Mouse (Mus musculus): ENCODE measurements around the gene Gadd45a.
A peak's percentile ranks its signal among the peaks of the same experiment; 100 is the strongest.

Gadd45a gene

DNA sequence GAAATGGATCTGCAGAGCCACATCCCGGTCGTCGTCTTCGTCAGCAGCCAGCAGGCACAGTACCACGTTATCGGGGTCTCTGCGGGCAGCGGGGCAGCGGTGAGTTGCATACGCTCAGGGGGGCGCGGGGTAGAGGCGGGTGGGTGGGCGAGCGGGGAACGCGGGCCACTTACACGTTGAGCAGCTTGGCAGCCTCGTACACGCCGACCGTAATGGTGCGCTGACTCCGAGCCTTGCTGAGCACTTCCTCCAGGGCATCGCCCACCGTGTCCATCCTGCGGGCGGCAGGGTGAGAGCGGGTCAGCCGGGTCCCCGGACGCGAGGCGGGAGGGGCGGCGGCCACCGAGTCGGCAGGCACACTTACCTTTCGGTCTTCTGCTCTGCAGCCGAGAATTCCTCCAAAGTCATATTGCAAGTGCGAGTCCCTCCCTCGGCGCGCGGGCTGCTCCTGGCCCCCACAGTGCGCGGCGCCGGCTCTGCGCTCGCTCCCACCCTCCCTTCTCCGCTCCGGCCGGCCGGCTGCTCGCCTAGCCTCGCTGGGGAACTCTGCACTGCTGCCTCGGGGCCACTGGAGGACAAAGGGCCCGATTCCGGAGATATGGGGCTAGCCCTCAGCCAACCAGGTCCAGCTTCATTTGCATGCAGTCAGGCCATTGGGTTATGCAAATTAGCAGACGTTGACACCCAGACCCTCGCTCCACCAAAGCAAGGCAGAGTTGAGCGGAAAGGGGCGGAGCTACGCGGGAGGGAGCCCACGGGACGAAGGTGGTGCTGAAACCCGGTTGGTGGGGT lies at the start of gene Gadd45a:
Gadd45a (minus strand) TSS at position 621 of the 792 bp plus-strand sequence.
- peak; percentile 99 for DNase-seq (ENCODE audit: low read depth, low spot score)

DNA sequence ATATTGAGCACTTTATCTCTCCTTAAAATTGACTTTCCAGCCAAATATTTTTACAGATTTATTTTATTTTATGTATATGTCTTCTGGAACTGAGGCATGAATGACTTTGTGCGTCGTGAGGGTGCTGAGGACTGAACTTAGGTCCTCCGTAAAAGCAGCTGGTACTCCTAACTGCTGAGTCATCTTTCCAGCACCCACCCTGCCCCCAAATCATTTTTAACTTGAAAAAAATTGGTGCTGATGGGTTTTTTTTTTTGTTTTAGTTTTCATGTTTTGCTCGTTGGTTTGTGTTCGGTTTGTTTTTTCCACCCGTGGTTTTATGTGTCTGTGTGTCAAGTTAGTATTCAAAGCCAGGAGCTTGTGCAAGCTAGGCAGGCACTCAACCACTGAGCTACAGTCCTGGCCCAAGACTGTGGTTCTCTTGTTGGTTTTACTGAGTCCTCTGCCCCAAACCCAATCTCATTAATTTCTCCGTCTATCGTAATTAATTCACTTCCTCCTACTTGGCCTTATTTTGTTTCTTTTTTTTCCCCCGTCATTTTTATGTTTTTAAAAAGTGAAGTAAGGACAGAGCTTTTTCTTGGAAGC lies 48.7 kb upstream of the Gadd45a start:
- no peak for DNase-seq (ENCODE audit: low read depth, low spot score)

DNA sequence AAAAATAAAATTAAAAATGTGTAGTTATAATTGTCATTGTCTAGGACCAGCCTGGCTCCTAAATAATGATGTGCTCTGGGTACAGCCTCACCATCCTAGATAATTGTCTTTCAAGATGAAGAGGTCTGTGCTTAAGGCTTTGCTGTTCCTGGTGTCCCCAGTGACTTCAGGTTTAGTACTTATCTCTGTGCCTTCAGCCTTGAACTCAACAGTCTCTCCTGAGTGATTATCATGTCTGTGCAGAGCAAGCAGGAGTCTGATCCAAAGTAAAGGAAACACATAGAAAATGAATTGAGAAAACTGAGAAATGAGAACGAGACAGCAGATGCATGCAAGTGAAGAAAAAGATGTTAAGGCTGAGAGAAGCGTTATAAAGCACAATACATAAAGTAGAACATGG lies 47.2 kb upstream of the Gadd45a start:
- no peak for DNase-seq (ENCODE audit: low read depth, low spot score)

DNA sequence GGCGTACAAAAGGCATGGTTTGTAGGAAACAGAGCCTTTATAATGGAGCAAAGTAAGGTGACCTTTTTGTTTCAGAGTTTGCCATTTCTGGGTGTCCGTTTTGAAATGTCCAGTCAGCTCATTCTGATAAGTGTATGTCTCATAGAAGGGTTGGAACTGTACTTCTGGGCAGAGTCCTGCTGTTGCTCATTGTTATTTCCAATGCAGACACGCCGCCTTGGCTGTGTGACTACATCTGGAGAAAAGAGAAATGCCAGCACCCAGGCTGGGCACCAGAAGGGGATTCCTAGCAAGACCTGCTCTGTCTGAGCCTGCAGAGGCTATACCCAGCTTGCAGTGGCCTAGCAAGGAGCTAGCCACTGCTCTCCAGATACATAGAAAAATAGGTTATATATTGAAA lies 43.9 kb upstream of the Gadd45a start:
- DNase-seq (ENCODE audit: low read depth, low spot score), result no peak

DNA sequence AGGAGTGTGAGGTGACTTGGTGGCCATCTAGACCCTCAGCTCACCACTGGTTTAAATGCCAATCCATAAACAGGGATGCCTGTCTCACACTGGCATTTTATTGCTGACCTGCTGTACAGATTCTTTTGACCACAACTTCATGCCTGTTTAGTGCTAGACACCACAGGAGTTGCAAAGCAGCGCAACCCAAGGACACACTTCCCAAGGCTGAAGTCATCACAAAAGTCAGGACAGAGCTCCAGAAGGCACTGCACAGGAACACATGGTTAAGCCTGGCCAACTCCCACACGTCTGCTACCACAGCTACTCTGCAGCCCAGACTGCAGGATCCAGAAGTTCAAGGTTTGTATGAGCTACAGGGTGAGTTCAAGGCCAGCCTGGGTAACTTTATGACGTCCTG lies 40.8 kb upstream of the Gadd45a start:
- no peak for DNase-seq (ENCODE audit: low read depth, low spot score)

DNA sequence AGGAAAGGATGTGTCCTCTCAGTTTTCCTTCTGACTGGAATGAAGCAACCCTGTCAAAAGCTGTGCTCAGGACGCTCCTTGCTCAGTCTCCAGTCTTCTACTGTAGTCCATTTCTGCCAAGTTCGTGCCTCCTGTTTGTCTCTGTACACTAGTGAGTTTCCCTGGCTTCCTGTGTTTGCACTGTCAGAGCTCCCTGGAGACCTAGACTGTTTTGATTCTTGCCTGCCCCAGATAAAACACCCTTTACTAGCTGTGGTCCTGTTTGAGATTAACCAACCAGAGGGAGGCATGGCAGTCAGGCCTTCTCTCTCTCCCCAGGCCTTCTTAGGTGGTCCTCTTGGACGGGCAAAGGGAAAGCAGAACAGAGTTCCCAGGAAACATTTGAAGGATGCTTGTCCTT lies 40.2 kb upstream of the Gadd45a start:
- no peak for DNase-seq (ENCODE audit: low read depth, low spot score)

DNA sequence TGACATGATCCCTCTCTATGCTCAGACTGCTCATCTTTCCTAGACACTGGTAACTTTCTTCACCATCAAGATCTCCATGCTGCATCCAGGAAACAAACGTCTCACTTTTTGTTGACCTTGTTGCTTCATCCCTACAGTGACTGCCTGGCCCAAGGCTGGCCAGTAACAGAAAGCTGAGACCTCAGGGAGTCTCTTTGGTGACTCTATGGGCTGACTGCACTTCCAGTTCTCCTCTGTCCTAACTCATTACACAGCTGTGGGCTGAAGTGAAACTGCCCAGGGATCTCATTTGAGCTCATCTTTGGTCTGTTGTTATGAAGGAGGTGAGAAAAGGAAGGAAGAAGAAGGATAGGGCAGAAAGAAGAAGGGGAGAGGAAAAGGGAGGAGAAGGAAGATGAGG lies 39.1 kb upstream of the Gadd45a start:
- DNase-seq (ENCODE audit: low read depth, low spot score), result no peak

DNA sequence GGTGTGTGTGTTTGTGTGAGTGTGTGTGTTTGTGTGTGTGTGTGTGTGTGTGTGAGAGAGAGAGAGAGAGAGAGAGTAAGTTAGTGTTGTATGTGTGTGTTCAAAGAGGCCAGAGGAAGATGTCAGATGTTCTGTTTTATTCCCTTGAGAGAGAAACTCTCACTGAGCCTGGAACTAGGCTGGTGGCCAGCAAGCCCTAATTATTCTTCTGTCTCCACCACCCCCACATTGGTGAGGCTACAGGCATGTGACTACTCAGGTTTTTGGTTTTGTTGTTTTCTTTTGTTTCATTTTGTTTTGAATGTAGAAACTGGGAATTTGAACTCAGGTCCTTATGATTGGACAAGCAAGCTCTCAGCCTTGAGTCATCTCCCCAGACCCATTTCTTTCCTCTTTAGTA lies 37.6 kb upstream of the Gadd45a start:
- DNase-seq (ENCODE audit: low read depth, low spot score), result no peak

DNA sequence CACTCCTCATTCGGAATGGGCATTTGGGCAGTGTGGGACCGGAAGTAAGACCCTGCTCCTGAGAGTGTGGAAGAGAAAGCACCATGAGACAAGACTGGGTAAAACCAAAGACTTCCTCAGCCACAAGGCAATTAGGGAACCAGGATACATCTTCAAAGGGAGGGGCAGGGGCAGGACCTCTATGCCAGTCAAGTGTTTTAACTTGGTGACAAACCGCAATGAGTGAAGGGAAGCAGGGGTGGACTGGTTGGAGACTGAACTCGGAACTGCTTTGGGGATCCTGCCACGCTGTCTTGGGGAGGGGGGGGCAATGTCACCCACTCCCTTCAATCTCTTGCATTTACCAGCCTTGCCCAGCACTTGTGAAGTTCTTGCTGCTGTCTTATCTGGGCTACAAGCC lies 36.7 kb upstream of the Gadd45a start:
- DNase-seq (ENCODE audit: low read depth, low spot score), result no peak

DNA sequence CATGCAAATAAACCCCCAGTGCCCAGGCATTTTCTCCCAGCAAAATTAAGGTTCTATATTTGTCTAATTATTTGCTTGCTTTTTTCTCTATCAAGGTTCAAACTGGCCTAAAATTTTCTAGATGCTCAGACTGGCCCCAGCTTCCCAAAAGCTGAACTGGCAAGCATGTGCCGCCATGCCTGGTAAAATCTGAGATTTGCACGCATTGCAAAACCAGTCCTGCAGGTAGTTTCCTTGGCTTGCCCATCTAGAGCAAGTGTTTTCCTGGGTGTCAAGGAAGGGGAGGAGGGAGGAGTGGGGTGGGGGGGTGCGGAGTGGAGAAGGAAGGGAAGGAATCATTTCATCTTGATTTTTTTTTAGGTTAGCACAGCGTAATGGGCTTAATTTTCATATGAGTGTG lies 36.2 kb upstream of the Gadd45a start:
- no peak for DNase-seq (ENCODE audit: low read depth, low spot score)

DNA sequence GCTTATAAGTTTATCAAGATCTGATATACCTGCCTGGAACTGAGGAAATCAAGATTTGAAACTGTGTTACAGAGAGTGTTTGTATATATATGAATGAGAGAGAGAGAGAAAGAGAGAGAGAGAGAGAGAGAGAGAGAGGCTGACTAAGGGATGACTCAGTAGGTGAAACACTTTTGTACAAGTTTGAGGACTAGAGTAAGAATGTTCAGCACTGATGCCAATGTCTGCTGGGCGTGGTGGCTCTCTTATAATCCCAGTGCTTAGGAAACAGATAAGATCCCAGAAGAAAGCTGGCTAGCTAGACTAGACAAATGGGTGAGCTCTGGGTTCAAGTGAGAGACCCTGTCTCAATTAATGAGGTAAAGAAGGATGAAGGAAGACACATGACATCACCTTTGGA lies 34.4 kb upstream of the Gadd45a start:
- DNase-seq (ENCODE audit: low read depth, low spot score), result no peak

DNA sequence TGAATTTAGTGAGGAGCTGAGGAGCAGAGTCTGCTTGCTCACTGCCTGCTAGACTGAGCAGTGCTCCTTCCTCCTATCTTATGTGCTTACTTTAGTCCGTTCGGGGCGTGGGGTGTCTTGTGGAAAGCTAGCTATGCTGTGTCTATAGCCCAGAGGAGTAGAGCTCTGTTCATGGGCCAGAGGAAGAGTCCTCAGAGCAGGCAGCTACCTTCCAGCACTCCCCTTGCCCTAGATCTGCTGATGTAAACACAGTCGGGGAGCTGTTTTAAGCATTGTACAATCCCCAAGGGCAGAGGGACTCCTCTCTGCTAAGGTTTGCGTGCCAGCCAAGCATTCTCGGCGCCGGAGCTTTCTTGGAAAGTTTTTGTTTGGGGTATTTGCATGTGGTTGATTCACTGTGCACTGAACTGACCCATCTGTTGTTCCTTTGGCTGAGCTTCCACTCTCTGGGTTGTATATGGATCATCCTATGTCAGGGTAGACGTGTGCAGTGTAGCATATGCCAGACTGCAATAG lies 32.6 kb upstream of the Gadd45a start:
- DNase-seq (ENCODE audit: low read depth, low spot score), result no peak

DNA sequence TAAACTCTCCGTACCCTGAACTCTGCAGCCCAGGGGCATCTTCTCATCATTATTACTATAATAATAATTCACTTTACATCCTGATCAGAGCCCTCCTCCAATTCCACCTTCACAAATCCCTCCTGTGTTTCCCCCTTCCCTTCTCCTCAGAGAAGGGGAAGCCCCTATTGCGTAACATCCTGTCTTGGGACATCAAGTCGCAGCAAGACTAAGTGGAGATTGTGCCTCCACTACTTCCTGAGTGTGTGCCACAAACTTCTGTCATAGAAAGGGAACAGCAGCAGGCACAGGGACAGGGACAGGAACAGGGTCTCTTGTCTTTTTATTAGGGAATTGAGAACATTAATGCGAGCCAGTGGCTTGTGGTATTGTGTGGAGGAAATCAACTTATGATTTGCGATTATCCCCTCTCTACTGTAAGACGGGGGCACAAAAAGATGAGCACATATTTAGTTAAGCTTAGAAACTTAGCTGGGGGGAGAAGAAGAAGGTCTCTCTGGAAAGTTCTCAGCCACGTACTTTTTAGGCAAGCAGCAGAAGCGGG lies 32.0 kb upstream of the Gadd45a start:
- no peak for DNase-seq (ENCODE audit: low read depth, low spot score)

DNA sequence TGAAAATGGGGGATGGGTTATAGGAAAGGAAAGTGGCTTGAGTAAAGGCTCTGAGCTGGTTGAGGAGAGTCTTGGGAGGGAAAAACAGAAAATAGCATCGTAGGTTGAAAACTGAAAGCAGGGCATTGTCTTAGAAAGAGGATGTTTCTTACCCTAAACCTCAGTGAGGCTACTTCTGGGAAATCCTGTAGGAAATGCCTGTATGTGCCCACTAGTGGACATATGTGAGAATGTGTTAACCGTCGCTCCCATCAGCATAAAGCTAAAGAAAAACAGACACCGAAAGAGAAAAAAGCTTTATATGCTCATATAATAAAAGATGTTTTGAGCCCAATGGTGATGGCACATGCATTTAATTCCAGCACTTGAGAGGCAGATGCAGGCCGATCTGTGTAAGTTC lies 22.8 kb upstream of the Gadd45a start:
- no peak for DNase-seq (ENCODE audit: low read depth, low spot score)

DNA sequence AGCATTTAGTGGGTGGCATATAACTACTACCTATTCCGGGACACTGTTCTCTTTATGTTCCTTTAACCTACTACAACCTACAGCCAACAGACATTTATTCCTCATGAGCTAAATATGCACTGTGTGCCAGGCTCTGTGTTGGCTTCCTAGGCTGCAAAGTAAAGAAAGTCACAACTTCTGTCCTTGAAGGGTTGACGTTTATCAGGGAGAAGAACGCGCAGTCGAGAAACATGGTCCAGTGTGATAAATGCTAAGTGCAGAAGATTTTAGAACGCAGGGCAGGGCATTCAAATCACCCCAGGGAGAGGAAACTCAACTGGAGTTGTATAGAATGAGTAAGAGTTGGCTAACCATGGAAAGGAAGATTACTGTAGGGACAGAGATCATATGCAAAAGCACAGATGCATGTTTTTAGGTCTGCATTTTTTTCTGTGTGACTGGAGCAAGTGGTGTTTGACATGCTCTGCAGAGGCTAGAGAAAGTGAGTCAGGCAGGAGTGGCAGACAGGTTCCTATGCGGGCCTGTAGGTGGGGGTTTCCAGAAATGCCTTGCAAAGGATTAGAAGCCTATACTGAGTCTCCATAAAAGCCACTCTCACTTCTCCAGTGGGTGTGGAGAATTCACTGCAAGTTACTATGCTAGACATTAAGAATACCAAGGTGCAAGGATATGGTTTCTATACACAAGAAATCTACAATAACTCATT lies 20.9 kb upstream of the Gadd45a start:
- DNase-seq (ENCODE audit: low read depth, low spot score), result no peak

DNA sequence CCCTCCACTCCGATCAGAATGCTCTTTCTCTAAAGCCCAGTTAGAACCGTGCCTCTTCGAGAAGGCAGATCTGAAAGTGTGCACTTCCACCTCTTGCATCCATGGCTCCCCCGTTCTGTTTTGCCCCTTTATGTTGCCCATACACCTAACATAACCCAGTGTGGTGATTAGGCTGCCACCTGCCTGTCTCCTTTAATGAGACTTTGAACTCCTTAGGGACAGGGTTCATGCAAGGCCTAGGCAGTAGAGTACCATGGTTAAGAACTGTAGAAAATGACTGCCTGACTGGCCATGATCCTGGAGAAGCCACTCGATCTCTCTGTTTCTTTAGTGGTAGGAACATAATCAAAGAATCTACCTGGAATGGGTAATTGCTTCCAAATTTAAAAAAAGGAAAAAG lies 20.3 kb upstream of the Gadd45a start:
- no peak for DNase-seq (ENCODE audit: low read depth, low spot score)

DNA sequence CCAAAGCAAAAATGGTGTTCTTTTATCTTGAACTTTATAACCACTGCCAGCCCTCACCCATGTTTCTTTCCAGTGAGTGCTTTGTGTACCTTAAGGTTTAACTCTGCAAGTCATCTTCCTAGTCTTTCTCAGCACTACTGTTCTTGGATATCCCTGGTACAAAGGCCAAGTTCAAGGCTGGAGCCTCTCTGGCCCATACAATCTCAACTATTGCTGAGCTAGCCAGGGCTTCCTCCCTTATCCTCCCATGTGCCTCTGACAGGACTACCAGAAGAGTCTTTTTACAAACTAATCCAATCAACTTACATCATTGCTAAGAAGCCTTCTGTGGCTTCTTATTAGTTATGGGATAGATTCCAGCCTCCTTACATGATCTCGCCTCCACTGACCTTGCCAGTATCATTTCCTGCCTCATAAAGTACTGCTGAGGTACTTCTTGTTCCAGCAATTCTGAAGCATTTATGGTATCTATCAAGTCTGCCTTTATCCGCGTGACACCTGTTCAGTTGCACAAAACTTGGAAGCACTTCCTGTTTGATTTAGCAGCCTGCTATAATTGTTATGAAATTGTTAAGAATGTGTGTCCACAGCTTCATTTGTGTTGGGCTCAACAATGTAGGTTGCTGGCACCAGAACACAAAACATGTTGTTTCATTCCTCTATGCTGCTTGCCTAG lies 19.8 kb upstream of the Gadd45a start:
- DNase-seq (ENCODE audit: low read depth, low spot score), result no peak

DNA sequence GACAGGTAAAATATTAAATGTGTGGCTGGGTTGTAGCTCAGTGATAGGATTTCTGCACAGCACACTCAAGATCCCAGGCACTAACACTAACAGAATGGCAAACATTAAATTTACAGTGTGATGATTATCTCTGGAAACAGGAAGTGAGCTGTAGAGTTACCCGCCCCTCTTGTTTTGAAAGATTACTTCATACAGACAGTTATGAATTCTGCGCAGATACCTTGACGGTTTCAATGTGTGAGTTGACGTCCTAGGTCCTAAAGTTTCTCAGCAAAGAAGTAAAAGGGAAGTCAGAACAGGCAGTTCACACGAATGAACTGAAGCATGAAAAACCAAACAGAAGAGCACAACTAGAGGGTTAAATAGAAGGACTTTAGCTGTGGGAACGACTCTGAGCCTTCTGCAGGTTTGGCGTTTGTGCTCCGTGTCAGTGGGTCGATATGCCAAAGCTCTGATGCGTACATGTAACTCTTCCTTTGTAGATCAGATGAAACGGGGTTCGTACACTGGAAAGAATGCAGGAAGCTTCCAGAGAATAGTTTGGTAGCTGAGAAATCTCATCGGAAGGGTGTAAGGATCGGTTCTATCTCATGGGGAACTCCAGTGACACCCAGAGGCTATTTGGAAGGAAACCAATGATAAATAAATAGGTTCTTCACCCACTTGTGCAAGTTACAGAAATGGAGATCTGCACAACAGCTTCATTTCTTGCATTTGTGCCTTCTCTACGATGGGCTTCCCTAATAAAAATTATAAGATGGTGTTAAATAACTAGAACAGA lies 19.0 kb upstream of the Gadd45a start:
- DNase-seq (ENCODE audit: low read depth, low spot score), result no peak

DNA sequence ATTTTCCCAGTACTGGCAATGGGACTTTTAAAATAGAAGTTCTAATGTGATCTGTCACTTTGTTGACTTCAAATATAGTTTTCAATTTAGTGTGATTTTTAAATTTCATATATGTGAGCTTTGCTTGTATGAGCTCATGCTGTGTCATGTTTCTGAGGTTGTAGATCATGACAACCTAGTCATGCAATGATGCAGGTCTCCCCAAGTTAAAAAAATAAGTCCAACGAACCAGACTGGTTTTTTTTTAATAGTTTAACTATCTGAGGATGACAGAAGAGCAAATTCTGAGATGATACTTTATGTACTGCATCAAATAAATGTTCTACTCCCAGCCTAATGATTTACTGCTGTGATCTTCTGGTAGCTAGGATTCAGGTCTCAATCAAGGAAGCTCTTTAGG lies 12.8 kb upstream of the Gadd45a start:
- no peak for DNase-seq (ENCODE audit: low read depth, low spot score)

DNA sequence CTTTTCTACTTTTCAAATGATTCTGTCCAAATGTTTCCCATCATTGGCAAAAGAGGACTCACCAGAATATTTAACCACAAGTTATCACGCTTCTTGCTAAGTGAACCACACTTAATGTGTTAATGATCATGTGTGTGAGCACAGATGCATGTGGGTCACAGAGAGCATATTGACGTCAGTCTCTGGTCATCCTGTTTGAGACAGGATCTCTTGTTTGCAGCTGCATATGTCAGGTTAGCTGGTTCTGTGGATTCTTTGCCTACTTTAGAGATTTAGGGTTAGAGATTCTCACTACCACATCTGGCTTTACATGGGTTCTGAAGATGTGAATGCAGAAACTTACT lies 12.4 kb upstream of the Gadd45a start:
- DNase-seq (ENCODE audit: low read depth, low spot score), result no peak
